Mouse (Mus musculus) liver, adult 2 months (tissue): ENCODE measurements around the gene Timp2. TPM values are rescaled to one million over a fixed set of nuclear protein-coding genes. Genes with fewer than 3 reads are reported as not detected.

Experiments used
- DNase-seq: peaks from one replicate; pipeline ENCODE4 v3.0.0-alpha.2; 2011; ENCODE audit warnings: low read depth, low spot score; ENCODE audit errors: extremely low read depth
- H3K27ac ChIP-seq: fragments of 200-500 bp; replicated peaks from 2 replicates; pipeline ENCODE4 v1.5.1; 2012; ENCODE audit warnings: low read depth, mild to moderate bottlenecking, control low read depth, inconsistent platforms, low read length; ENCODE audit not compliant: insufficient read depth
- H3K27me3 ChIP-seq: fragments of 200-500 bp; 2 replicates; pipeline ENCODE4 v1.6.1; 2012; ENCODE audit warnings: mild to moderate bottlenecking, moderate library complexity, low read length, inconsistent platforms; ENCODE audit not compliant: control insufficient read depth, insufficient read depth
- H3K36me3 ChIP-seq: fragments of 200-500 bp; 2 replicates; pipeline ENCODE4 v1.6.1; 2012; ENCODE audit warnings: low read length, inconsistent platforms; ENCODE audit not compliant: control insufficient read depth, insufficient read depth
- H3K4me1 ChIP-seq: fragments of 200-500 bp; 2 replicates; pipeline ENCODE4 v1.6.1; 2011; ENCODE audit warnings: low read length; ENCODE audit not compliant: control insufficient read depth, insufficient read depth
- H3K4me3 ChIP-seq: fragments of 200-500 bp; 2 replicates; pipeline ENCODE4 v1.5.1; 2011; ENCODE audit warnings: low read depth, mild to moderate bottlenecking, control low read depth, low read length, moderate library complexity; ENCODE audit not compliant: insufficient read depth
- H3K79me2 ChIP-seq: fragments of 200-500 bp; 2 replicates; pipeline ENCODE4 v1.6.1; 2012; ENCODE audit warnings: inconsistent platforms, mild to moderate bottlenecking, low read length, moderate library complexity; ENCODE audit not compliant: control insufficient read depth, insufficient read depth
- H3K9ac ChIP-seq: fragments of 200-500 bp; 2 replicates; pipeline ENCODE4 v1.6.1; 2012; ENCODE audit warnings: low read depth, mild to moderate bottlenecking, control low read depth, inconsistent platforms, low read length
- CTCF ChIP-seq: fragments of 200-500 bp; IDR thresholded peaks from 2 replicates; pipeline ENCODE4 v1.5.1; 2011; ENCODE audit warnings: low read depth, low read length, control low read depth
- POLR2A ChIP-seq: fragments of 200-500 bp; IDR thresholded peaks from 2 replicates; pipeline ENCODE4 v1.6.1; 2011; ENCODE audit warnings: low read length, control low read depth; ENCODE audit not compliant: insufficient read depth; ENCODE audit errors: extremely low read depth
- WGBS: fragments of 180-500 bp; shearing (Covaris S2); methylation state at CpG from one replicate; pipeline ENCODE4 v1.1.7; 2018; 5-methylcytosine and 5-hydroxymethylcytosine counted together
- polyA plus RNA-seq: library from polyadenylated mRNA; depleted of rRNA; stranded (reverse); fragments of >200 nt; gene quantifications from 2 replicates; pipeline ENCODE4 v1.2.3, GENCODE M21; 2012
- total RNA-seq: library from RNA; depleted of rRNA; stranded (reverse); fragments of >200 nt; gene quantifications from 2 replicates; pipeline ENCODE4 v1.2.3, GENCODE M21; 2014

Gene Timp2
- total and polyA plus RNA-seq, 2 experiments, result 2.6 to 7.9 TPM

GRCm38 (mm10) chr11:118295026-118295425 is 60.5 kb downstream of the Timp2 start:
- DNase-seq, result no peak
- no peak for TF ChIP-seq POLR2A
- TF ChIP-seq CTCF, result no peak
- no peak overlapping the region for H3K9ac ChIP-seq
- H3K27ac ChIP-seq, result no peak overlapping the region
- WGBS, result 80% methylated on average over 2 of the region's 2 CpGs
- H3K36me3 ChIP-seq, result no peaks in the 10 kb centered on the region
- no peak overlapping the region for H3K4me3 ChIP-seq
- H3K79me2 ChIP-seq, result no peaks in the 10 kb centered on the region
- H3K4me1 ChIP-seq, result 0 out of 2 replicates have a peak, but pooled peaks cover 3% of the 10 kb centered on the region
- no peaks in the 10 kb centered on the region for H3K27me3 ChIP-seq

- Histone ChIP-seq H3K4me1 (peaks cover 9% of the 10 kb centered on the region), H3K27me3 (no peaks in the 10 kb centered on the region), H3K36me3 (no peaks in the 10 kb centered on the region), H3K4me3 (no peak overlapping the region), H3K9ac (no peak overlapping the region), H3K79me2 (peaks cover 10% of the 10 kb centered on the region; the same call in 1 of the 2 replicates), H3K27ac (no peak overlapping the region)
- TF ChIP-seq CTCF, result no peak
- no peak for TF ChIP-seq POLR2A
- DNase-seq, result no peak
- 76% methylated on average over 6 of the region's 6 CpGs for WGBS
Measured at GRCm38 (mm10) chr11:118292671-118293070, 62.9 kb downstream of the Timp2 start.

- peak within 1 kb of the TSS; percentile 79 for H3K4me3 ChIP-seq
- H3K4me1 ChIP-seq, result peaks cover 9% of the 10 kb centered on the region
- no peaks in the 10 kb centered on the region for H3K27me3 ChIP-seq
- H3K36me3 ChIP-seq, result peaks cover 6% of the 10 kb centered on the region; the same call in 1 of the 2 replicates
- peak; percentile 99 for DNase-seq
- peaks cover 10% of the 10 kb centered on the region; the same call in 1 of the 2 replicates for H3K79me2 ChIP-seq
- peak within 1 kb of the TSS; percentile 81 for H3K9ac ChIP-seq
- WGBS, result 2% methylated on average over 68 of the region's 68 CpGs
- peak within 1 kb of the TSS; percentile 69 for H3K27ac ChIP-seq
- TF ChIP-seq CTCF (no peak), POLR2A (peak; percentile 87)
Measured at GRCm38 (mm10) chr11:118289999-118290889, 65.3 kb downstream of the Timp2 start, which contains the start of gene Usp36. Usp36 (minus strand) TSS chr11:118290244.

GRCm38 (mm10) chr11:118289562-118289961 is 66.0 kb downstream of the Timp2 start:
- WGBS, result under 1% methylated on average over 22 of the region's 22 CpGs

GRCm38 (mm10) chr11:118289037-118289511 is 66.5 kb downstream of the Timp2 start:
- Histone ChIP-seq H3K4me1 (peaks cover 9% of the 10 kb centered on the region), H3K79me2 (peaks cover 12% of the 10 kb centered on the region; the same call in 1 of the 2 replicates), H3K27ac (no peak overlapping the region), H3K9ac (peak overlapping the region; percentile 81), H3K27me3 (no peaks in the 10 kb centered on the region), H3K36me3 (peaks cover 13% of the 10 kb centered on the region; the same call in 1 of the 2 replicates), H3K4me3 (peak overlapping the region; percentile 79)
- TF ChIP-seq CTCF (no peak), POLR2A (no peak)
- WGBS, result 4% methylated on average over 16 of the region's 16 CpGs
- peak; percentile 10 for DNase-seq

More at GRCm38 (mm10) chr11:118289562-118289961, 66.0 kb downstream of the Timp2 start:
- H3K79me2 ChIP-seq, result peaks cover 12% of the 10 kb centered on the region; the same call in 1 of the 2 replicates
- peak overlapping the region; percentile 81 for H3K9ac ChIP-seq
- H3K4me1 ChIP-seq, result peaks cover 9% of the 10 kb centered on the region
- peak overlapping the region; percentile 79 for H3K4me3 ChIP-seq
- DNase-seq, result peak; percentile 45
- peak overlapping the region; percentile 69 for H3K27ac ChIP-seq
- TF ChIP-seq POLR2A (no peak), CTCF (no peak)
- peaks cover 9% of the 10 kb centered on the region; the same call in 1 of the 2 replicates for H3K36me3 ChIP-seq
- H3K27me3 ChIP-seq, result no peaks in the 10 kb centered on the region

GRCm38 (mm10) chr11:118287573-118287972 is 68.0 kb downstream of the Timp2 start:
- DNase-seq, result no peak
- H3K27ac ChIP-seq, result no peak overlapping the region
- H3K4me1 ChIP-seq, result peaks cover 9% of the 10 kb centered on the region
- H3K27me3 ChIP-seq, result no peaks in the 10 kb centered on the region
- H3K9ac ChIP-seq, result no peak overlapping the region
- WGBS, result 88% methylated on average over 9 of the region's 9 CpGs
- peaks cover 21% of the 10 kb centered on the region; the same call in 1 of the 2 replicates for H3K36me3 ChIP-seq
- H3K4me3 ChIP-seq, result no peak overlapping the region
- TF ChIP-seq CTCF, result no peak
- no peak for TF ChIP-seq POLR2A
- H3K79me2 ChIP-seq, result peaks cover 12% of the 10 kb centered on the region; the same call in 1 of the 2 replicates
